Mouse (Mus musculus) heart, postnatal 0 days (tissue): Measurements from ENCODE around the gene Hdac4.

Experiments used
- CTCF ChIP-seq: IDR thresholded peaks from 2 replicates; pipeline ENCODE4 v1.5.1; 2016; ENCODE audit warnings: antibody characterized with exemption, control low read depth, low read depth
- EP300 ChIP-seq: IDR thresholded peaks from 2 replicates; pipeline ENCODE4 v1.6.1; 2016; ENCODE audit warnings: antibody characterized with exemption, low read depth

DNA sequence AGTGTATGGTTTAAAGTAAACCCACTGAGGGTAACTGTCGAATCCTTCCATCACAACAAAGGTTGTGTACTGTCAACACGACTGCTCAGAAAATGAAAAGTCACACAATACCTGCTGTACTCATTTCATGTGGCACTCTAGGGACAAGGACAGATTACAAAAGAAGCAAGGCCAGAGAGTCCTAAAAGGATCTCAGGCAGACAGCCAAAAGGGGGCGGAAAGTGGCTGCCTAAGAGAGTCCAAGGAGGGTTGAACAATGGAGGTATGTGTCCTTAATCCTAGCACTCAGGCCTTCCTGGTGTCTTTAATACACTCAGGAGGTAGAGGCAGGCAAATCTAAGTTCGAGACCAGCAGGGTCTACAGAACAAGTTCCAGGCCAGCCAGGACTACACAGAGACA lies 103.2 kb downstream of the Hdac4 start:
- TF ChIP-seq CTCF, result no peak
- TF ChIP-seq EP300, result no peak
